Mouse (Mus musculus) intestine, embryonic 15.5 days (tissue): ENCODE data around the gene Exoc4. TPM values are rescaled to one million over a fixed set of nuclear protein-coding genes. Genes with fewer than 3 reads are reported as not detected.
A peak's percentile ranks its signal among the peaks of the same experiment; 100 is the strongest.

Source experiments
- ATAC-seq: fragments of 200-750 bp; cut with Nextera tagmentation; 2 replicates; pipeline ENCODE4 v1.8.0; 2017; ENCODE audit warnings: moderate TSS enrichment, moderate library complexity
- H3K27ac ChIP-seq: fragments of 300-500 bp; sonication (generic); 2 replicates; pipeline ENCODE4 v1.5.1; 2015; ENCODE audit warnings: mild to moderate bottlenecking, inconsistent platforms
- H3K27me3 ChIP-seq: fragments of 300-500 bp; sonication (generic); replicated peaks from 2 replicates; pipeline ENCODE4 v1.6.1; 2015; ENCODE audit warnings: inconsistent platforms
- H3K36me3 ChIP-seq: fragments of 300-500 bp; sonication (generic); 2 replicates; pipeline ENCODE4 v1.6.1; 2015; ENCODE audit warnings: inconsistent platforms
- H3K4me1 ChIP-seq: fragments of 300-500 bp; sonication (generic); replicated peaks from 2 replicates; pipeline ENCODE4 v1.6.1; 2015; ENCODE audit warnings: inconsistent platforms
- H3K4me2 ChIP-seq: fragments of 300-500 bp; sonication (generic); replicated peaks from 2 replicates; pipeline ENCODE4 v1.6.1; 2015; ENCODE audit warnings: mild to moderate bottlenecking, inconsistent platforms
- H3K4me3 ChIP-seq: fragments of 300-500 bp; sonication (generic); replicated peaks from 2 replicates; pipeline ENCODE4 v1.5.1; 2015; ENCODE audit warnings: inconsistent platforms
- H3K9ac ChIP-seq: fragments of 300-500 bp; sonication (generic); 2 replicates; pipeline ENCODE4 v1.6.1; 2015; ENCODE audit warnings: inconsistent platforms
- H3K9me3 ChIP-seq: fragments of 300-500 bp; sonication (generic); 2 replicates; pipeline ENCODE4 v1.6.1; 2016; ENCODE audit warnings: inconsistent platforms
- WGBS: fragments of 180-500 bp; shearing (Covaris S2); methylation state at CpG from one replicate; pipeline ENCODE4 v1.1.7; 2015; 5-methylcytosine and 5-hydroxymethylcytosine counted together
- polyA plus RNA-seq: library from polyadenylated mRNA; unstranded; fragments of >200 nt; fragmentation: Nextera tagmentation; extraction: Ambion mirVana; gene quantifications from 2 replicates; pipeline ENCODE4 v1.2.1, GENCODE M21; 2015

The Exoc4 gene
- polyA plus RNA-seq, 1 experiment from 2014 or later, result 26.4 TPM

GRCm38 (mm10) chr6:33613978-33614377, 365.1 kb downstream of the Exoc4 start:
- Histone ChIP-seq H3K9ac (no peak overlapping the region), H3K4me3 (no peak overlapping the region), H3K4me1 (no peaks in the 10 kb centered on the region), H3K36me3 (no peaks in the 10 kb centered on the region), H3K4me2 (no peak overlapping the region), H3K27ac (no peak overlapping the region), H3K9me3 (no peaks in the 10 kb centered on the region), H3K27me3 (no peaks in the 10 kb centered on the region)
- WGBS, result 68% methylated on average over 1 of the region's 1 CpGs
- ATAC-seq, result no peak

GRCm38 (mm10) chr6:33618590-33618989, 369.7 kb downstream of the Exoc4 start:
- Histone ChIP-seq H3K4me3 (no peak overlapping the region), H3K4me2 (no peak overlapping the region), H3K27ac (no peak overlapping the region), H3K9me3 (no peaks in the 10 kb centered on the region), H3K36me3 (no peaks in the 10 kb centered on the region), H3K4me1 (no peaks in the 10 kb centered on the region), H3K9ac (no peak overlapping the region), H3K27me3 (no peaks in the 10 kb centered on the region)
- no peak for ATAC-seq
- WGBS, result 89% methylated on average over 5 of the region's 5 CpGs

GRCm38 (mm10) chr6:33620701-33621100, 371.8 kb downstream of the Exoc4 start:
- Histone ChIP-seq H3K27me3 (no peaks in the 10 kb centered on the region), H3K4me3 (no peak overlapping the region), H3K4me2 (no peak overlapping the region), H3K4me1 (no peaks in the 10 kb centered on the region), H3K27ac (no peak overlapping the region), H3K9me3 (no peaks in the 10 kb centered on the region), H3K9ac (no peak overlapping the region), H3K36me3 (no peaks in the 10 kb centered on the region)
- WGBS, result 47% methylated on average over 1 of the region's 1 CpGs
- no peak for ATAC-seq

GRCm38 (mm10) chr6:33625931-33626330, 377.0 kb downstream of the Exoc4 start:
- H3K4me1 ChIP-seq, result no peaks in the 10 kb centered on the region
- H3K27me3 ChIP-seq, result no peaks in the 10 kb centered on the region
- H3K9ac ChIP-seq, result no peak overlapping the region
- H3K4me3 ChIP-seq, result no peak overlapping the region
- no peaks in the 10 kb centered on the region for H3K36me3 ChIP-seq
- no peak overlapping the region for H3K27ac ChIP-seq
- no peak for ATAC-seq
- H3K9me3 ChIP-seq, result no peaks in the 10 kb centered on the region
- no peak overlapping the region for H3K4me2 ChIP-seq

GRCm38 (mm10) chr6:33631133-33631532, 382.2 kb downstream of the Exoc4 start:
- Histone ChIP-seq H3K4me1 (no peaks in the 10 kb centered on the region), H3K4me2 (no peak overlapping the region), H3K36me3 (no peaks in the 10 kb centered on the region), H3K27ac (no peak overlapping the region), H3K27me3 (no peaks in the 10 kb centered on the region), H3K9ac (no peak overlapping the region), H3K9me3 (no peaks in the 10 kb centered on the region), H3K4me3 (no peak overlapping the region)
- WGBS, result 90% methylated on average over 2 of the region's 2 CpGs
- ATAC-seq, result no peak

- no peaks in the 10 kb centered on the region for H3K27me3 ChIP-seq
- H3K36me3 ChIP-seq, result no peaks in the 10 kb centered on the region
- H3K4me3 ChIP-seq, result no peak overlapping the region
- 69% methylated on average over 2 of the region's 2 CpGs for WGBS
- no peaks in the 10 kb centered on the region for H3K9me3 ChIP-seq
- ATAC-seq, result no peak
- no peak overlapping the region for H3K4me2 ChIP-seq
- H3K4me1 ChIP-seq, result no peaks in the 10 kb centered on the region
- H3K9ac ChIP-seq, result no peak overlapping the region
- H3K27ac ChIP-seq, result no peak overlapping the region
These were observed 388.3 kb downstream of the Exoc4 start for GRCm38 (mm10) chr6:33637192-33637591.

- Histone ChIP-seq H3K4me3 (no peak overlapping the region), H3K4me2 (no peak overlapping the region), H3K27ac (no peak overlapping the region), H3K4me1 (no peaks in the 10 kb centered on the region), H3K36me3 (no peaks in the 10 kb centered on the region), H3K9ac (no peak overlapping the region), H3K9me3 (no peaks in the 10 kb centered on the region), H3K27me3 (no peaks in the 10 kb centered on the region)
- ATAC-seq, result 0 out of 2 replicates have a peak, but pooled peaks have one; percentile 49
- WGBS, result 54% methylated on average over 10 of the region's 10 CpGs
These were observed 433.1 kb downstream of the Exoc4 start for GRCm38 (mm10) chr6:33681778-33682640.

- H3K4me1 ChIP-seq, result no peaks in the 10 kb centered on the region
- 66% methylated on average over 3 of the region's 3 CpGs for WGBS
- no peaks in the 10 kb centered on the region for H3K27me3 ChIP-seq
- ATAC-seq, result no peak
- no peak overlapping the region for H3K9ac ChIP-seq
- no peaks in the 10 kb centered on the region for H3K9me3 ChIP-seq
- H3K36me3 ChIP-seq, result no peaks in the 10 kb centered on the region
- H3K4me3 ChIP-seq, result no peak overlapping the region
- H3K4me2 ChIP-seq, result no peak overlapping the region
- H3K27ac ChIP-seq, result no peak overlapping the region
These were observed 434.6 kb downstream of the Exoc4 start for GRCm38 (mm10) chr6:33683533-33683932.

GRCm38 (mm10) chr6:33685321-33685720, 436.4 kb downstream of the Exoc4 start:
- no peak for ATAC-seq
- H3K9me3 ChIP-seq, result no peaks in the 10 kb centered on the region
- H3K4me1 ChIP-seq, result no peaks in the 10 kb centered on the region
- 57% methylated on average over 2 of the region's 2 CpGs for WGBS
- no peaks in the 10 kb centered on the region for H3K36me3 ChIP-seq
- no peak overlapping the region for H3K4me3 ChIP-seq
- no peak overlapping the region for H3K9ac ChIP-seq
- H3K27me3 ChIP-seq, result no peaks in the 10 kb centered on the region
- H3K27ac ChIP-seq, result no peak overlapping the region
- no peak overlapping the region for H3K4me2 ChIP-seq

GRCm38 (mm10) chr6:33690601-33691000, 441.7 kb downstream of the Exoc4 start:
- Histone ChIP-seq H3K4me3 (no peak overlapping the region), H3K9me3 (no peaks in the 10 kb centered on the region), H3K4me1 (no peaks in the 10 kb centered on the region), H3K27ac (no peak overlapping the region), H3K36me3 (no peaks in the 10 kb centered on the region), H3K9ac (no peak overlapping the region), H3K4me2 (no peak overlapping the region), H3K27me3 (no peaks in the 10 kb centered on the region)
- 75% methylated on average over 5 of the region's 5 CpGs for WGBS
- ATAC-seq, result no peak

- Histone ChIP-seq H3K36me3 (no peaks in the 10 kb centered on the region), H3K27me3 (no peaks in the 10 kb centered on the region), H3K9me3 (no peaks in the 10 kb centered on the region), H3K27ac (no peak overlapping the region), H3K4me1 (no peaks in the 10 kb centered on the region), H3K9ac (no peak overlapping the region), H3K4me2 (no peak overlapping the region), H3K4me3 (no peak overlapping the region)
- WGBS, result 69% methylated on average over 1 of the region's 1 CpGs
- ATAC-seq, result no peak
These were observed 448.1 kb downstream of the Exoc4 start for GRCm38 (mm10) chr6:33696976-33697375.

- H3K27ac ChIP-seq, result no peak overlapping the region
- no peaks in the 10 kb centered on the region for H3K27me3 ChIP-seq
- H3K9ac ChIP-seq, result no peak overlapping the region
- H3K4me3 ChIP-seq, result no peak overlapping the region
- H3K9me3 ChIP-seq, result no peaks in the 10 kb centered on the region
- no peak overlapping the region for H3K4me2 ChIP-seq
- 83% methylated on average over 4 of the region's 4 CpGs for WGBS
- no peaks in the 10 kb centered on the region for H3K36me3 ChIP-seq
- H3K4me1 ChIP-seq, result no peaks in the 10 kb centered on the region
- ATAC-seq, result no peak
These were observed 460.0 kb downstream of the Exoc4 start for GRCm38 (mm10) chr6:33708907-33709306.

GRCm38 (mm10) chr6:33709340-33709739, 460.5 kb downstream of the Exoc4 start:
- Histone ChIP-seq H3K9me3 (no peaks in the 10 kb centered on the region), H3K4me3 (no peak overlapping the region), H3K27me3 (no peaks in the 10 kb centered on the region), H3K4me1 (no peaks in the 10 kb centered on the region), H3K36me3 (no peaks in the 10 kb centered on the region), H3K9ac (no peak overlapping the region), H3K27ac (no peak overlapping the region), H3K4me2 (no peak overlapping the region)
- no peak for ATAC-seq
- 72% methylated on average over 5 of the region's 5 CpGs for WGBS
